In the genomic region with DNA sequence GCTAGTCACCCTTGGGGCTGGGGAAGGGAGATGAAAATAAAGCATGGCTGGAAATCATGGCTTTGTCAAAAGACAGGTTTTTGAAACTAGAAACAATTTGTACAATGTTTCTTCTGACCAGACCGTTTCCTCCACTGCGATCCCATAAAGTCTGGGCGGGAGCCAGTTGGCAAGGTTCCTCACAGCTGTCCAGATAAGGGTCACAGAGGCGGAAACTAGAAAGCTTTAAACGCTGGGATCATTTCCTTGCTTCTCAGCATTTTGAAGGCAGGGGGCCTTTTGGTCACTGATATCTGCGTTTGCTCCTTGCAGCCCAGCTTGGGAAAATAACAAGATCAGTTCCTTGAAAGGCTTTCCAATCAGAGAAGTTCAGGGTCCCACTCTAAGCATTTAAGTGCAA, we compare ENCODE assay signal across 8 mouse cellular contexts.
DNase-seq lines count a peak whose midpoint lies in the region; ATAC-seq lines count a peak whose summit lies in the region.

No protein-coding gene starts in this region.

- H3K4me3 ChIP-seq in liver, embryonic 12.5 days: no peak overlapping the region
- H3K4me3 ChIP-seq in brown adipose tissue, adult 24 weeks (ENCODE audit: insufficient read depth, low read depth, low read length): no peak overlapping the region
- H3K4me3 ChIP-seq in heart, embryonic 12.5 days: no peak overlapping the region
- H3K4me3 ChIP-seq in midbrain, embryonic 11.5 days (ENCODE audit: low read depth, low read length): no peak overlapping the region

- H3K27me3 ChIP-seq in liver, embryonic 12.5 days (replicated peaks): no peaks in the 10 kb centered on the region
- H3K27me3 ChIP-seq in heart, embryonic 12.5 days (replicated peaks): no peaks in the 10 kb centered on the region
- H3K27me3 ChIP-seq in midbrain, embryonic 11.5 days (ENCODE audit: control insufficient read depth, insufficient read depth, low read length): no peaks in the 10 kb centered on the region

- WGBS in liver, embryonic 12.5 days (ENCODE audit: insufficient replicate concordance): 16% methylated on average over 6 of the region's 6 CpGs
- WGBS in heart, embryonic 12.5 days: 1% methylated on average over 6 of the region's 6 CpGs
- WGBS in midbrain, embryonic 11.5 days: 61% methylated on average over 6 of the region's 6 CpGs

- no peaks in the 10 kb centered on the region for H3K9me3 ChIP-seq in liver, embryonic 12.5 days (replicated peaks)
- no peaks in the 10 kb centered on the region for H3K9me3 ChIP-seq in heart, embryonic 12.5 days (replicated peaks)
- no peaks in the 10 kb centered on the region for H3K9me3 ChIP-seq in midbrain, embryonic 11.5 days (ENCODE audit: control insufficient read depth, low read length)

- H3K27ac ChIP-seq in liver, embryonic 12.5 days: no peak overlapping the region
- 0 out of 2 replicates have a peak overlapping the region, but pooled peaks have one; percentile 23 for H3K27ac ChIP-seq in brown adipose tissue, adult 24 weeks (replicated peaks; ENCODE audit: low read depth, low read length)
- H3K27ac ChIP-seq in heart, embryonic 12.5 days (ENCODE audit: poor library complexity, severe bottlenecking): peak overlapping the region; percentile 69
- H3K27ac ChIP-seq in midbrain, embryonic 11.5 days (ENCODE audit: low read depth, low read length): no peak overlapping the region

- ATAC-seq in liver, embryonic 12.5 days: no peak
- peak; percentile 77 for ATAC-seq in heart, embryonic 12.5 days (ENCODE audit: insufficient number of reproducible peaks, low FRiP score)
- no peak for ATAC-seq in midbrain, embryonic 11.5 days (ENCODE audit: low FRiP score)

- H3K4me1 ChIP-seq in liver, embryonic 12.5 days: no peaks in the 10 kb centered on the region
- 0 out of 2 replicates have a peak, but pooled peaks cover 3% of the 10 kb centered on the region for H3K4me1 ChIP-seq in brown adipose tissue, adult 24 weeks (ENCODE audit: control insufficient read depth, insufficient read depth, insufficient read length, low read length)
- peaks cover 33% of the 10 kb centered on the region for H3K4me1 ChIP-seq in heart, embryonic 12.5 days (replicated peaks)
- no peaks in the 10 kb centered on the region for H3K4me1 ChIP-seq in midbrain, embryonic 11.5 days (ENCODE audit: control insufficient read depth, insufficient read depth, low read length)

- no peak overlapping the region for H3K9ac ChIP-seq in liver, embryonic 12.5 days
- H3K9ac ChIP-seq in heart, embryonic 12.5 days: no peak overlapping the region
- H3K9ac ChIP-seq in midbrain, embryonic 11.5 days (ENCODE audit: low read length): no peak overlapping the region

- no peak overlapping the region for H3K4me2 ChIP-seq in liver, embryonic 12.5 days
- H3K4me2 ChIP-seq in heart, embryonic 12.5 days: peak overlapping the region; percentile 35
- H3K4me2 ChIP-seq in midbrain, embryonic 11.5 days: no peak overlapping the region

- no peaks in the 10 kb centered on the region for H3K36me3 ChIP-seq in liver, embryonic 12.5 days
- H3K36me3 ChIP-seq in heart, embryonic 12.5 days: no peaks in the 10 kb centered on the region
- no peaks in the 10 kb centered on the region for H3K36me3 ChIP-seq in midbrain, embryonic 11.5 days (ENCODE audit: control insufficient read depth, insufficient read depth, low read length)

- peak; percentile 53 for DNase-seq in liver
- DNase-seq in kidney, postnatal 10 days: peak; percentile 97
- DNase-seq in ovary, adult 18-20 months (ENCODE audit: low spot score): peak; percentile 83
- DNase-seq in B cell, adult 2 months: no peak
- no peak for DNase-seq in midbrain, embryonic 11.5 days (ENCODE audit: low spot score, missing footprints)

Comparison
In these comparisons a context has a peak if more than half of its experiments do, and no peak if none do; other contexts are left out.
1. DNase-seq: peak in liver (single experiment), kidney, postnatal 10 days (single experiment) and ovary, adult 18-20 months (single experiment); none in B cell, adult 2 months (0 of 2) and midbrain, embryonic 11.5 days (single experiment).
2. H3K27ac ChIP-seq: peak in brown adipose tissue, adult 24 weeks (single experiment) and heart, embryonic 12.5 days (single experiment); none in liver, embryonic 12.5 days (single experiment) and midbrain, embryonic 11.5 days (single experiment).